Mouse (Mus musculus): ENCODE data around the gene Pknox2. TPM values are rescaled to one million over a fixed set of nuclear protein-coding genes. Genes with fewer than 3 reads are reported as not detected.
A peak's percentile ranks its signal among the peaks of the same experiment; 100 is the strongest.

The Pknox2 gene
- polyA plus RNA-seq, 1 experiment from 2014 or later, result 27.1 TPM

- Histone ChIP-seq H3K27ac (no peak overlapping the region; the same call in 1 of the 2 replicates), H3K4me3 (replicated peaks) (no peak overlapping the region), H3K9me3 (no peaks in the 10 kb centered on the region), H3K4me2 (no peak overlapping the region), H3K9ac (no peak overlapping the region), H3K36me3 (replicated peaks) (no peaks in the 10 kb centered on the region), H3K27me3 (peaks cover 12% of the 10 kb centered on the region; the same call in 1 of the 2 replicates), H3K4me1 (peaks cover 30% of the 10 kb centered on the region)
- no peak for ATAC-seq (ENCODE audit: low FRiP score)
- 63% methylated on average over 4 of the region's 4 CpGs for WGBS
Observed at GRCm38 (mm10) chr9:37147886-37148285, 679 bp upstream of the Pknox2 start.

DNA sequence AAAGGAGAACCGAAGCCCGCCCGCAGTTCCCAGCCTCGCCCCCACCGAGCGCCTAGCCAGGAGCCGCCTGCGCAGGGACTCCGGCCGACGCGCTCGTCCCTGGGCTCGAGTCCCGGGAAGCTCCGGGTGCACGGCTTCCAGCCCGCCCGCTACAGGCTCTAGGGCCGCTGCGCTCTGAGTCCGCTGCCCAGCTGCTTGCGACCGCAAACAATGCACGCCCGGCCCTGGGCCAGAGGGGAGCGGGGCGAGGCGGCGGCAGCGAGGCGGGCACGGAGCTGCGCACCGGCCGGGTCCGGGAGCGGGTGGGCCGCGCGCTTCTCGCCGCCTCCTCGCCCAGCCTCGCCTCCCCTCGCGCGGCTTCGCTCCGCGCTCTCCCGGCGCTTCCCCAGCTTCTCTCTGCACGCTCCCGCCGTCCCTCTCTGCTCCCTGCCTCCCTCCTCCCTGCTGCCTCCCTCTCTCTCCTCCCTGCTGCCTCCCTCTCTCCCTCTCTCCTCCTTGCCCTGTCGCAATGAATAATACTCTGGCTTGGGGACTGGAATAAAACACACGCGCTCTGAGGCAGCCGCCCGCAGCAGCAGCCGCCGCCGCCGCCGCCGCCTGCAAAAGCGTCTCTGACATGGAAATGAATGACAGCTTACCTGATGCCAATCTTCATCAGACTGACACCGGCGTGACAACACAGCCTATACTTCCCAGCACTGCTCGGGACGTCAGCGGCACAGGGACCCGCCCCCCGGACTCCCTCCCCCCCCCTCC, 426 bp downstream of the Pknox2 start:
- Histone ChIP-seq H3K9ac (peak overlapping the region; percentile 98), H3K9me3 (no peaks in the 10 kb centered on the region), H3K36me3 (replicated peaks) (no peaks in the 10 kb centered on the region), H3K4me3 (replicated peaks) (peak overlapping the region; percentile 85), H3K27me3 (peaks cover 12% of the 10 kb centered on the region; the same call in 1 of the 2 replicates), H3K4me2 (peak overlapping the region; percentile 89), H3K27ac (peak overlapping the region; percentile 100), H3K4me1 (peaks cover 40% of the 10 kb centered on the region)
- WGBS, result under 1% methylated on average over 70 of the region's 75 CpGs
- ATAC-seq (ENCODE audit: low FRiP score), result peak; percentile 91

- ATAC-seq (ENCODE audit: low FRiP score), result peak; percentile 45
- Histone ChIP-seq H3K4me1 (peaks cover 45% of the 10 kb centered on the region), H3K4me3 (replicated peaks) (peak overlapping the region; percentile 85), H3K36me3 (replicated peaks) (no peaks in the 10 kb centered on the region), H3K9ac (peak overlapping the region; percentile 98), H3K4me2 (peak overlapping the region; percentile 89), H3K9me3 (no peaks in the 10 kb centered on the region), H3K27me3 (peaks cover 12% of the 10 kb centered on the region; the same call in 1 of the 2 replicates), H3K27ac (peak overlapping the region; percentile 100)
- 1% methylated on average over 12 of the region's 12 CpGs for WGBS
Observed at GRCm38 (mm10) chr9:37146353-37146602, 929 bp downstream of the Pknox2 start.

DNA sequence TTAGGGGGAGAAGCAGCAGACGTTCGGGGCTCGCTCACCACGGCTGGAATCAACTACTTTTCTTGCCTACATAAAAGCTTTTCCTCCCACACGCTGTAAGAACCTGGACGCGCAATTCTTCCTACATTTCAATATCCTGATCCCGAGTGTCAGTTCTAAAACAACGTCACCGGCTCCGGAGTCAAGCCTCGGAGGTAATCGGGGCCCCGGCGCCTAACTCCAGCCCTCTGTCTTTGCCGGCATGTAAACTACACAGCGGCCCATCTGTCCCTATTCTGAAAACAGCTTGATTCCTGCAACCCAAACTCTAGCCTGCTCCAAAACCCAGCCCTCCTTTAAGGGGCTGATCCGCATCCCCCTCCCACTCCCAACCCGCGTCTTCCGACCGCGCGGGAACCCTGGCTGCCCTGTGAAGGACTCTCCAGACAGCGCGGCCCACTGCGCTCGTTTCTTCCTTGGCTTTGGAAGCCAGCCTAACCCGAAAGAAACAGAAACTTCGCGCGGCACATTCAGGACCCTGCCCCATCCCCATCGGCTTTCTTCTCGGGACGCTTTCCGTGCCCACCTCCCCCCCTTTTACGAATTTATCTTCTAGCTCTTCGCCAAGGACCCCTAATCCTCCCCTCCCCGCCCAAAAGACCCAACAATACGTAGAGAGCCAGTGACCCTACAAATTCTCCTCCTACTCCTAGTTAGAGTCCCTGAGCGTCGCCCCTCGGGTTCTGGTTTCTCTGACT, 1.4 kb downstream of the Pknox2 start:
- Histone ChIP-seq H3K4me2 (peak overlapping the region; percentile 89), H3K4me1 (peaks cover 50% of the 10 kb centered on the region), H3K27me3 (peaks cover 12% of the 10 kb centered on the region; the same call in 1 of the 2 replicates), H3K4me3 (replicated peaks) (peak overlapping the region; percentile 85), H3K27ac (peak overlapping the region; percentile 100), H3K9me3 (no peaks in the 10 kb centered on the region), H3K36me3 (replicated peaks) (no peaks in the 10 kb centered on the region), H3K9ac (peak overlapping the region; percentile 98)
- under 1% methylated on average over 43 of the region's 43 CpGs for WGBS
- ATAC-seq (ENCODE audit: low FRiP score), result no peak

- Histone ChIP-seq H3K36me3 (replicated peaks) (no peaks in the 10 kb centered on the region), H3K4me2 (peak overlapping the region; percentile 89), H3K9ac (peak overlapping the region; percentile 98), H3K27ac (peak overlapping the region; percentile 100), H3K4me3 (replicated peaks) (peak overlapping the region; percentile 85), H3K9me3 (no peaks in the 10 kb centered on the region), H3K27me3 (peaks cover 12% of the 10 kb centered on the region; the same call in 1 of the 2 replicates), H3K4me1 (peaks cover 56% of the 10 kb centered on the region)
- WGBS, result 2% methylated on average over 26 of the region's 26 CpGs
- no peak for ATAC-seq (ENCODE audit: low FRiP score)
Observed at GRCm38 (mm10) chr9:37145151-37145615, 2.0 kb downstream of the Pknox2 start.

DNA sequence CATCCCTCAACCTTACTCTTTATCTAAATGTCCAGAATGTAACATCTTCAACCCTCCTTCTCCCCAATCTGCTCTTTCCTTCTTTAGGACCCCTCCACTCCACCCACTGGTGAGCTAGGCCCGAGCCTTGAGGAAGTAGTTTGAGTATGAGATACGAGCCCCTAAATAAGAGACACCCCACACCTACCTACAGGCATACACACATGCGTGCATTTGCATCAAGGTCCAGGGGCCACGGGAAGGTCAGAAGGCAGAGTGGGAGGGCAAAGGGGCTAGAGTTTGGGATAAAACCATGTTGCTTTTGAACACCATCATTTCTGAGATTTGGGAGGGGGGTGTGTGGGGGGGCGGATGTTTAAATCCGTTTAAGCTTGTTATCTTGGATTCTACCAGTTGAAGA, 2.5 kb downstream of the Pknox2 start:
- under 1% methylated on average over 6 of the region's 6 CpGs for WGBS
- Histone ChIP-seq H3K4me1 (peaks cover 61% of the 10 kb centered on the region), H3K9ac (peak overlapping the region; percentile 98), H3K27ac (peak overlapping the region; percentile 100), H3K4me3 (replicated peaks) (peak overlapping the region; percentile 85), H3K9me3 (no peaks in the 10 kb centered on the region), H3K4me2 (peak overlapping the region; percentile 89), H3K36me3 (replicated peaks) (no peaks in the 10 kb centered on the region), H3K27me3 (peaks cover 12% of the 10 kb centered on the region; the same call in 1 of the 2 replicates)
- ATAC-seq (ENCODE audit: low FRiP score), result no peak

GRCm38 (mm10) chr9:37144251-37144650, 3.0 kb downstream of the Pknox2 start:
- Histone ChIP-seq H3K27ac (peak overlapping the region; percentile 100), H3K4me1 (peaks cover 65% of the 10 kb centered on the region), H3K27me3 (peaks cover 12% of the 10 kb centered on the region; the same call in 1 of the 2 replicates), H3K4me2 (peak overlapping the region; percentile 89), H3K9me3 (no peaks in the 10 kb centered on the region), H3K9ac (peak overlapping the region; percentile 98), H3K36me3 (replicated peaks) (no peaks in the 10 kb centered on the region), H3K4me3 (replicated peaks) (peak overlapping the region; percentile 85)
- under 1% methylated on average over 21 of the region's 21 CpGs for WGBS
- ATAC-seq (ENCODE audit: low FRiP score), result no peak

- H3K27ac ChIP-seq, result peak overlapping the region; percentile 100
- peaks cover 71% of the 10 kb centered on the region for H3K4me1 ChIP-seq
- ATAC-seq (ENCODE audit: low FRiP score), result no peak
- 16% methylated on average over 12 of the region's 12 CpGs for WGBS
- peak overlapping the region; percentile 98 for H3K9ac ChIP-seq
- H3K36me3 ChIP-seq (replicated peaks), result no peaks in the 10 kb centered on the region
- H3K27me3 ChIP-seq, result peaks cover 6% of the 10 kb centered on the region; the same call in 1 of the 2 replicates
- H3K4me3 ChIP-seq (replicated peaks), result peak overlapping the region; percentile 85
- no peaks in the 10 kb centered on the region for H3K9me3 ChIP-seq
- peak overlapping the region; percentile 89 for H3K4me2 ChIP-seq
Observed at GRCm38 (mm10) chr9:37143046-37143931, 3.9 kb downstream of the Pknox2 start.

GRCm38 (mm10) chr9:37142107-37142506, 5.1 kb downstream of the Pknox2 start:
- Histone ChIP-seq H3K4me3 (replicated peaks) (no peak overlapping the region), H3K27ac (peak overlapping the region; percentile 71), H3K9me3 (no peaks in the 10 kb centered on the region), H3K4me1 (peaks cover 69% of the 10 kb centered on the region), H3K27me3 (no peaks in the 10 kb centered on the region), H3K36me3 (replicated peaks) (no peaks in the 10 kb centered on the region), H3K4me2 (no peak overlapping the region), H3K9ac (peak overlapping the region; percentile 17; the same call in 1 of the 2 replicates)
- 22% methylated on average over 4 of the region's 4 CpGs for WGBS
- no peak for ATAC-seq (ENCODE audit: low FRiP score)

DNA sequence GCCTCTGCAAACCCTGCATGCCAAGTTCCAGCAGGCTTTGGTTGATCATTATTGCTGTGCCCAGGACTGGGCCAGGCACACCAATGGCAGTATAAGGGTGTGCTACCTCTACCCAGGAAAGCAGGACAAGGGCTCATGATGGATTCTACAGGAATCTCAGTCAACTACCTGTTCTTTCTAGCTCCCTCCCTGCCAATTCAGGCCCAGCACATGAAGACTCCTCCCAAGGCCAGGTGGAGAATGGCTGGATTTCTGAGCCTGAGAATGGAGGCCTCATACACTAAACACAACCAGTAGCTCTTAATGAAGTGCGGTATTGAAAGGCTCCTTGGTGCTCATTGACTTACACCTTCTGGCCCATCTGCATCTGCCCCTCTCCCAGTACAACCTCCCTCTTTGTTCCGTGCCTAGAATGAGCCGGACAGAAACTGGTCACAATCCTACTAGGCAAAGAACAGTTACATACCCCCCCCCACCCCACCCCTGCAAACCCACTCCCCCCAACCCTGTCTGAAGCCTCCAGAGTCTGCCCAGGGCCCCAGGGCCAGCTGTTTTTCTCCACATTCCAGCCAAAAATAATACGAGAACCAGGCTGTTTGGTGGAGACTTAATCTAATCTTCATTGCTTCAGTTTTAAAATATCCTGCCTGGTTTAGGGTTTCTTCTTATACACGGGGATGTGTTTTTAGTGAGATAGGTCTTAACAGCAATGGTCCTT, 6.6 kb downstream of the Pknox2 start:
- Histone ChIP-seq H3K27ac (0 out of 2 replicates have a peak overlapping the region, but pooled peaks have one; percentile 46), H3K27me3 (no peaks in the 10 kb centered on the region), H3K4me1 (peaks cover 80% of the 10 kb centered on the region), H3K4me2 (0 out of 2 replicates have a peak overlapping the region, but pooled peaks have one; percentile 28), H3K9ac (peak overlapping the region; percentile 9; the same call in 1 of the 2 replicates), H3K4me3 (replicated peaks) (no peak overlapping the region), H3K9me3 (no peaks in the 10 kb centered on the region), H3K36me3 (replicated peaks) (no peaks in the 10 kb centered on the region)
- WGBS, result 25% methylated on average over 5 of the region's 5 CpGs
- ATAC-seq (ENCODE audit: low FRiP score), result no peak

DNA sequence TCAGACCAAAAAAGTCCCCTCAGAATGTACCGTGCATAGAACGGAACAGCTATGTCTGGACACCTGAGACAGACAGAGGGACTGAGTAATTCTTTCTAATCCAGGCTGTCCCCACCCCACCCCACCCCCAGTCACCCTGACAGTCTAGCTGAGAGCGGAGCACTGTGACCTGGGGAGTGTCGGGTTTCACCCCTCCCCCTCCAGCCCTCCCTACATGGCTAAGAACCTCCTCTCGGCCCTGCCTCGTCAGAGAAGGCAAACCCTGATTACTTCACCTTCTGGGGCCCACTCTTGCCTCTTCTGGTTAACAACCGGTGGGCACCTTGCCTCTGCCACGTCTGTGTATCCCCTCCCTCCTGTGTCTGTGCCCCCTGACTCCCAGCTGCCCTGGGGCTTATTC, 7.7 kb downstream of the Pknox2 start:
- 0% methylated on average over 8 of the region's 8 CpGs for WGBS
- Histone ChIP-seq H3K9ac (peak overlapping the region; percentile 9; the same call in 1 of the 2 replicates), H3K4me3 (replicated peaks) (no peak overlapping the region; the same call in 1 of the 2 replicates), H3K27me3 (no peaks in the 10 kb centered on the region), H3K4me2 (peak overlapping the region; percentile 28), H3K9me3 (no peaks in the 10 kb centered on the region), H3K36me3 (replicated peaks) (no peaks in the 10 kb centered on the region), H3K4me1 (peaks cover 72% of the 10 kb centered on the region), H3K27ac (no peak overlapping the region)
- ATAC-seq (ENCODE audit: low FRiP score), result peak; percentile 41; the same call in 1 of the 2 replicates
